Mouse (Mus musculus): Measurements from ENCODE around the gene C8g. TPM values are rescaled to one million over a fixed set of nuclear protein-coding genes. Genes with fewer than 3 reads are reported as not detected.

The C8g gene
- total RNA-seq (2022) = 1 to 10 TPM in 3 of 4 experiments, under 1 TPM in 1; 0.86 to 1.9 (median 1.6) TPM

- DNase-seq (ENCODE audit: low spot score in 2 of 2) = no peak
Observed at GRCm38 (mm10) chr2:25501593-25502486, at the start of gene C8g. TSS of gene C8g (minus strand) at chr2:25501719.

GRCm38 (mm10) chr2:25551186-25551585 is 49.7 kb upstream of the C8g start:
- no peak for DNase-seq (ENCODE audit: low spot score in 2 of 2)

DNA sequence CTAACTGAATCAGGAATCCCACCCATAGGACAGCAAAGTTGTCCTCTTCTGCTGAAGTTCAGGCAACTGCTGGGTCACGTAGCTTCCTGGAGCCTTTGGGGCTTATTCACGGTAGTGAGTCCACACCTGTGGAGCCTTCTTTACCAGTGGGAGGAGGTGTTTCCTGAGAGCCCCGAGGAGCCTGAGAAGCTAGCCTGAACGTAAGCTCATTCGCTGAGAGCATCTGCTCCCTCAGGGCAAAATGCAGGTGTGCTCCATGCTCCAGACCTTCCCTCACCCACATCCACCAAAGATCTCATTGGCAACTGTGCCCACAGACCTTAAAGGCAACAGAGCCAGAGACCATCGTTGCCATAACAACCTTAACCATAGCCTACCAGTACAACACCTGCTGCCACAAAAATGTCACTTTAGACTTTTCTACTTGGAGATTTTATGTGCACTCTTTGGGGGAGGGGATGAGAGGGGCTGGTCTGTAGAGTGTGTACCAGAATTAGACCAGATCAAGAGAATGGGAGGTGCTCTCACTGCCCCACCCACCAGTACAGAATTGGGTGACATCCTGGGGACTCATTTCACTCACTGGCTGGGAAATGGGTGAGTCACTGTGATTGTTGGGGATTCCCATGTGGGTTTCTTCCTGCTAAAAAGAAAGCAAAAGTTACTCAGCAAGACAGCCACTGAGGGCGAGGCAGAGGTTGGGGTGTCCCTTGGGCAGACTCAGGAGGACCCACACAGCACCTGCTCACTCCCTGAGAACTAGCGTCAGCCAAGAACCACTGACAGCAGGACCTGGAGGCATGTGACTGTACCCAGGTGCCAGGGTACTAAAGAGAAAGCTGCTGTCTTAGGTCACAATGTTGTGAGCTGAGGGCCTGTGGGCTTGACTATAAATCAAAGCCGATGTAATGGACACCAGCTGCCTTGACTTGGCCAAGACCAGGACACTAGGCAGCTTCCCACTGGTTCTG is 47.8 kb upstream of the C8g start:
- no peak for DNase-seq (ENCODE audit: low spot score in 2 of 2)

GRCm38 (mm10) chr2:25546811-25547491 is 45.4 kb upstream of the C8g start, which contains the start of gene Traf2:
TSS of gene Traf2 (minus strand) at chr2:25546940.
- peak; percentile 97 to 98 for DNase-seq (ENCODE audit: low spot score in 2 of 2)

DNA sequence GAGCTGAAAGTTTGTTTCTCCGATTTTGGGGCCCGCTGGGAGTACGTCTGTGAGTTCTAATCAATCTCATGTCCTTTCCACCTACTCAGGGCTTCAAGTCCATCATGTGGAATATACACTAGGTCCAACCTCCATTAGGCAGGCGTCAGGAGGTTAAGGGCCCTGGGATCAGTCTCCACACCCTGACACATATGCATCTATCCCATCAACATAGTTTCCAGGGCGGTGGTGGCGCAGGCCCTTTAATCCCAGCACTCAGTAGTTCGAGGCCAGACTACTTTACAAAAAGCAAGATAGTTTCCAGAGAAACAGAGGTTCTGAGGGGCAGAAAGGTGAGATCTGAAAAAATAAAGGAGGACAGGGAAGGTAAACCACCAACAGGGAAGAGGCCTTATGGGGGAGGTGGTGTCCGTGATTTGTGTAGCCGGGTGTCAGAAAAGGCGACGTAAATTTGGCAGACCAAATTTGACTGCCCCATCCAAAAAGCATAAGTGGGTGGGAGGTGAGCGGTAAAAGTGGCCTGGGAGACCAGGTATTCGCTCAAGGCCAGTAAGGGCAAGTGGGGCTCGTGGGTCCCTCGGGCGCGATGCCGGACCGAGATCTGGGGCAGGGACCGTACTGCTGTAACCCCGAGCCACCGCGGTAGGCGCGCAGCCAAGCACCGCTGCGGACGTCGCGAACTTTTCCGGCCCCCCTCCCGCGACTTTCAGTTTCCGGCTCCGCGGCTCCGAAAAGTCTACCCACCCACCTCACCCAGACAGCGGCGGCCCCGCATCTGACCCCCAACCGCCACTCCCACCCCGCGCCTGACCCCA is 44.7 kb upstream of the C8g start:
- DNase-seq (ENCODE audit: low spot score in 2 of 2) = no peak

DNA sequence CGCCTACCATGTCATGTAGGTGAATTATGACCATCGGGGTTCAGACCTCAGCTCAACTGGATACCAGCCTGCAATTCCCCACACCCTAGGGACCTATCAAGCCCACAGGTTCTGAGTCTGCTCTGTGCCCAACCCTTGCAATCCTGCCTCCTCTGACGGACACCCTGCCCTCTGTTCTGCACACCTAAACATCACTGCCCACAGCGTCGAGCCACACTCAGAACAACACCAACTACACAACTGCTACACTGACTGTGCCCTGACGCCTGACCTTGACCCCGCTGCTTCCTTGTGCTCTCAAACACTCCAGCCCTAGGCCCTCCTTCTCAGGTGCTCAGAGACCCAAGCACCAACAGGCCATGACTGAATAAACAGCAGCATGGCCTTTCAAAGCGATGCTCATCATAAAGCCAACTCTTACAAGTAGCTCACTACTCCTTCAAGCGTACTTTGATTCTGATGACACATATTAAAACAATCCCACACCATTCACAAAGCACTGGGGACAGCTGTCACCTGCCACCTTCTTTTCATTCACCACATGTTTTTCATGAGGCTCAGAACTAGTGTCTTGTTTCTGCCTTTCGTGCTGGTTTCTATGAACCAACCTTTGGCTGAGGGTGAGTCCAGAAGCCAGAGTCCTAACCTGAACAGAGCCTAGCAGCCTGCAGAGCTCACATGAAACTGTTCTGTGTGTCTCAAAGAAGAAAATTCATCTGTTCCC is 40.3 kb upstream of the C8g start:
- no peak for DNase-seq (ENCODE audit: low spot score in 2 of 2)

DNA sequence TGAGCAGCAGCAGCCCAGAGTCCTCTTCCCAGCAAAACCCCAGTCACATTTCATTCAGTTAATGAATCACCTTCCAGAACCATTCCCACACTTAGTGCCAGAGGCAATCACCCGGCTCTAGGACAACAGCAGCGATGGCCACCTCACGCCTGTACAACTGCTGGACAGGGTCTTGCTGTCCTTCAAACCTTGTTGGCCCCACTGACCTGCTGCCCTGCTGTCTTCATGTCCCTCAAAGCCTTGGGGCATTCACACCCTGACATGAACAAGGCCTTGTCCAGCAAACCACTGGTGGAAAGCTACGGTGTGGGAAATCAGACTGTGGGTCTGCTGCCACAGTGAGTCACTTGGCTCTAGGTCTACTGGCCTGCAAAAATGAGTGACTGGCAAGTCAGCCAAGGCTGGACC is 39.0 kb upstream of the C8g start:
- DNase-seq (ENCODE audit: low spot score in 2 of 2) = no peak

DNA sequence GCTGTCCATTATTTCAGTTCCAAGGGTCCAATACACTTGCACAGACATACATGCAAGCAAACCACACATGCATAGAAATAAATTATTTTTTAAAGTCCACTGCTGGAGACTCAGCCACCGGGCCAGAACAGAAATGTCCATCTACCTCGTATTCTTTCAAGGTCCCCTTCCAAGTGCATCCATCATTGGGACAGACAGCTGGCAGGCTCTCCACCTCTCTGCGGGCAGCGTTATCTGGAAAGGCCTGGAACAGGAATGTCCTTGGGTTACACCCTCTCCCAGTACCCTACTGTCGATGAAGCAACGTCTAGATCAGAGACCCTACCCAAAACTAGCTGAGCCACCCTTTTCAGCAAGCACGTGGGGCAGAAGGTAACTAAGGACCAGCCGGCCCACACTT is 35.0 kb upstream of the C8g start:
- DNase-seq (ENCODE audit: low spot score in 2 of 2) = no peak

DNA sequence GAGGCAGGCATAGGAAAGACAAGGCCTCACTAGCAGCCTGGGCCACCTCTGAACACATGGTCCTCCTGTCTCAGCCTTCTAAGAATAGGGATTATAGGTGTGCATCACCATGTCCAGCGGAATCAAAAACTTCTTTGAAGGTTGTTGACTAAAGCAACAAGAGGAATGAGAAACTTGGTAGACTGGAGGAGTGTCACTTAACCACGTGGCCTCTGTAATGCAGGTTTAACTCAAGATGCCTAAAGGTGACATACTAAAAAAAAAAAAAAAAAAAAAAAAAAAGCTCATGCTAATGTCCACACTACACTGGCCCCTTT is 33.3 kb upstream of the C8g start:
- no peak for DNase-seq (ENCODE audit: low spot score in 2 of 2)

- DNase-seq (ENCODE audit: low spot score in 2 of 2) = no peak
Observed at GRCm38 (mm10) chr2:25534178-25534865, 32.8 kb upstream of the C8g start.

GRCm38 (mm10) chr2:25533707-25534106 is 32.2 kb upstream of the C8g start:
- no peak for DNase-seq (ENCODE audit: low spot score in 2 of 2)

GRCm38 (mm10) chr2:25526510-25527302 is 25.2 kb upstream of the C8g start:
- DNase-seq (ENCODE audit: low spot score in 2 of 2) = no peak

GRCm38 (mm10) chr2:25509912-25510311 is 8.4 kb upstream of the C8g start:
- no peak for DNase-seq (ENCODE audit: low spot score in 2 of 2)

GRCm38 (mm10) chr2:25506964-25507363 is 5.4 kb upstream of the C8g start:
- DNase-seq (ENCODE audit: low spot score in 2 of 2) = no peak

GRCm38 (mm10) chr2:25505860-25506259 is 4.3 kb upstream of the C8g start:
- DNase-seq (ENCODE audit: low spot score in 2 of 2) = no peak

DNA sequence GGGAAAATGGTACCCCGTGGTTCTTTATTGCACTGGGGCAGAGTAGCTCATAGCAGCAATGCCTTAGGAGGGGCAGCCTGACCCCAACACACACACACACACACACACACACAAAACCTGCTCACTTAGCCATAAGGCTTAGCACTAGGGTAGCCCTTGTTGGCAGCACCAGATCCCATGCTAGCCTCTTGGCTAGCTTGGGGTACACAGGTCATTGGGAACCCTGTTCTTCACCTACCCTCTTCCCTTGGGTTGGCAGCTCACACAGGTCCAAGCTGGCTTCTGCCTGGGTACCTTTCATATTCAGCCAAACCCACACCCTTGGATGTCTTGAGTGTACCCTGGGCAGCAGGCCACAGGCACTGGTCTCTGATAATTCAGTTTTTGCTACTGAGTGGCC is 3.5 kb upstream of the C8g start:
- DNase-seq (ENCODE audit: low spot score in 2 of 2) = no peak

- no peak for DNase-seq (ENCODE audit: low spot score in 2 of 2)
Observed at GRCm38 (mm10) chr2:25504538-25504937, 3.0 kb upstream of the C8g start.

- no peak for DNase-seq (ENCODE audit: low spot score in 2 of 2)
Observed at GRCm38 (mm10) chr2:25502726-25503125, 1.2 kb upstream of the C8g start.

Measured in left cerebral cortex, adult 8-10 months (tissue).